Mouse (Mus musculus): Measurements from ENCODE around the gene Prtg. TPM values are rescaled to one million over a fixed set of nuclear protein-coding genes. Genes with fewer than 3 reads are reported as not detected.

Prtg gene
- total and polyA plus RNA-seq, 3 experiments = not detected

GRCm38 (mm10) chr9:72781466-72781865 is 25.2 kb upstream of the Prtg start:
- dilution Hi-C loops (cut with MboI; ENCODE audit: extremely low pct_ligation_motif_present, extremely low pct_unique_long_range_greater_than_20kb, low sequenced_read_pairs) = no loop called here

GRCm38 (mm10) chr9:72782121-72782520 is 24.6 kb upstream of the Prtg start:
- Histone ChIP-seq H3K27ac (ENCODE audit: insufficient read depth, low read depth) (no peak overlapping the region), H3K36me3 (replicated peaks in 1 of 2; ENCODE audit: control insufficient read depth in 1 of 2, insufficient read depth in 1 of 2, low read length in 1 of 2) (no peaks in the 10 kb centered on the region), H3K79me2 (replicated peaks; ENCODE audit: control insufficient read depth, extremely low read depth, insufficient read depth, poor library complexity, severe bottlenecking) (no peaks in the 10 kb centered on the region), H3K4me2 (ENCODE audit: insufficient read depth, low read depth, poor library complexity, severe bottlenecking) (no peak overlapping the region), H3K9me3 (replicated peaks; ENCODE audit: low read length) (no peaks in the 10 kb centered on the region), H3K9ac (ENCODE audit: insufficient read depth, low read depth) (no peak overlapping the region), H3K4me3 (replicated peaks in 1 of 3; ENCODE audit: low read depth in 2 of 3, low read length in 2 of 3, poor library complexity in 1 of 3) (no peak overlapping the region), H3K4me1 (ENCODE audit: control insufficient read depth in 1 of 2, insufficient read depth in 2 of 2) (peaks cover 0 to 4% of the 10 kb centered on the region in 2 experiments; a peak in 1 of 4 replicates), H3K27me3 (replicated peaks) (no peaks in the 10 kb centered on the region)
- no peak for TF ChIP-seq USF1 (IDR thresholded peaks at IDR 0.05; ENCODE audit: low read depth, low read length)
- TF ChIP-seq TBP (conservative IDR thresholded peaks at IDR 0.05; ENCODE audit: low read depth, low read length) = no peak
- no peak for TF ChIP-seq HCFC1 (IDR thresholded peaks at IDR 0.05; ENCODE audit: low read depth, low read length)
- in situ Hi-C loops (cut with MboI; ENCODE audit: low pct_ligation_motif_present, low pct_unique_long_range_greater_than_20kb, low sequenced_read_pairs) (no loop called here), dilution Hi-C loops (cut with MboI; ENCODE audit: extremely low pct_ligation_motif_present, extremely low pct_unique_long_range_greater_than_20kb, low sequenced_read_pairs) (no loop called here)
- no peak for DNase-seq (ENCODE audit: extremely low read depth)

More at GRCm38 (mm10) chr9:72781466-72781865, 25.2 kb upstream of the Prtg start:
- in situ Hi-C loops (cut with MboI; ENCODE audit: low pct_ligation_motif_present, low pct_unique_long_range_greater_than_20kb, low sequenced_read_pairs) = no loop called here
- H3K9me3 ChIP-seq (replicated peaks; ENCODE audit: low read length) = no peaks in the 10 kb centered on the region
- H3K27ac ChIP-seq (ENCODE audit: insufficient read depth, low read depth) = no peak overlapping the region
- H3K9ac ChIP-seq (ENCODE audit: insufficient read depth, low read depth) = no peak overlapping the region
- no peak for TF ChIP-seq HCFC1 (IDR thresholded peaks at IDR 0.05; ENCODE audit: low read depth, low read length)
- TF ChIP-seq ZC3H11A (IDR thresholded peaks at IDR 0.05; ENCODE audit: low read depth, low read length) = no peak
- TF ChIP-seq MXI1 (IDR thresholded peaks at IDR 0.05; ENCODE audit: low read depth, low read length) = no peak
- no peak overlapping the region for H3K4me3 ChIP-seq (replicated peaks in 1 of 3; ENCODE audit: low read depth in 2 of 3, low read length in 2 of 3, poor library complexity in 1 of 3)
- H3K4me1 ChIP-seq (ENCODE audit: control insufficient read depth in 1 of 2, insufficient read depth in 2 of 2) = peaks cover 0 to 4% of the 10 kb centered on the region in 2 experiments; a peak in 1 of 4 replicates
- no peaks in the 10 kb centered on the region for H3K36me3 ChIP-seq (replicated peaks in 1 of 2; ENCODE audit: control insufficient read depth in 1 of 2, insufficient read depth in 1 of 2, low read length in 1 of 2)
- no peak for DNase-seq (ENCODE audit: extremely low read depth)
- H3K4me2 ChIP-seq (ENCODE audit: insufficient read depth, low read depth, poor library complexity, severe bottlenecking) = no peak overlapping the region
- H3K79me2 ChIP-seq (replicated peaks; ENCODE audit: control insufficient read depth, extremely low read depth, insufficient read depth, poor library complexity, severe bottlenecking) = no peaks in the 10 kb centered on the region
- no peaks in the 10 kb centered on the region for H3K27me3 ChIP-seq (replicated peaks)

GRCm38 (mm10) chr9:72787732-72788131 is 18.9 kb upstream of the Prtg start:
- Histone ChIP-seq H3K9ac (ENCODE audit: insufficient read depth, low read depth) (no peak overlapping the region), H3K9me3 (replicated peaks; ENCODE audit: low read length) (no peaks in the 10 kb centered on the region), H3K27me3 (replicated peaks) (no peaks in the 10 kb centered on the region), H3K36me3 (replicated peaks in 1 of 2; ENCODE audit: control insufficient read depth in 1 of 2, insufficient read depth in 1 of 2, low read length in 1 of 2) (no peaks in the 10 kb centered on the region), H3K4me3 (replicated peaks in 1 of 3; ENCODE audit: low read depth in 2 of 3, low read length in 2 of 3, poor library complexity in 1 of 3) (no peak overlapping the region), H3K79me2 (replicated peaks; ENCODE audit: control insufficient read depth, extremely low read depth, insufficient read depth, poor library complexity, severe bottlenecking) (no peaks in the 10 kb centered on the region), H3K4me2 (ENCODE audit: insufficient read depth, low read depth, poor library complexity, severe bottlenecking) (no peak overlapping the region), H3K27ac (ENCODE audit: insufficient read depth, low read depth) (no peak overlapping the region), H3K4me1 (ENCODE audit: control insufficient read depth in 1 of 2, insufficient read depth in 2 of 2) (peaks cover 2 to 6% of the 10 kb centered on the region in 2 experiments; a peak in 3 of 4 replicates)
- no peak for TF ChIP-seq POLR2A (IDR thresholded peaks at IDR 0.05; ENCODE audit: low read depth, low read length)
- TF ChIP-seq MAX (IDR thresholded peaks at IDR 0.05; ENCODE audit: low read length) = no peak
- TF ChIP-seq MAZ (IDR thresholded peaks at IDR 0.05; ENCODE audit: low read depth, low read length) = no peak
- TF ChIP-seq IRF4 (IDR thresholded peaks at IDR 0.05; ENCODE audit: low read depth, low read length) = no peak
- no peak for TF ChIP-seq MYC (IDR thresholded peaks at IDR 0.05; ENCODE audit: low read depth, low read length)
- TF ChIP-seq JUND (conservative IDR thresholded peaks at IDR 0.05; ENCODE audit: low read depth, low read length) = no peak
- no peak for TF ChIP-seq USF2 (conservative IDR thresholded peaks at IDR 0.05; ENCODE audit: low read depth, low read length)
- dilution Hi-C loops (cut with MboI; ENCODE audit: extremely low pct_ligation_motif_present, extremely low pct_unique_long_range_greater_than_20kb, low sequenced_read_pairs) = no loop called here
- in situ Hi-C loops (cut with MboI; ENCODE audit: low pct_ligation_motif_present, low pct_unique_long_range_greater_than_20kb, low sequenced_read_pairs) = no loop called here
- no peak for DNase-seq (ENCODE audit: extremely low read depth)

All from CH12.LX (cell line).